Mouse (Mus musculus) ES-CJ7 (cell line): Measurements from ENCODE around the gene Armcx6.

ENCODE experiments used
- DNase-seq: peaks from one replicate; pipeline ENCODE4 v3.0.0; 2011; ENCODE audit warnings: low read depth, low spot score

Gene Armcx6

GRCm38 (mm10) chrX:134750764-134751592, at the start of gene Armcx6:
Gene Armcx6 (minus strand): TSS chrX:134751417.
- DNase-seq, result peak; percentile 83

- no peak for DNase-seq
Observed at GRCm38 (mm10) chrX:134787728-134788127, 36.5 kb upstream of the Armcx6 start.

GRCm38 (mm10) chrX:134763428-134764198, 12.4 kb upstream of the Armcx6 start:
- DNase-seq, result peak; percentile 49

- DNase-seq, result peak; percentile 7
Observed at GRCm38 (mm10) chrX:134757293-134757995, 6.2 kb upstream of the Armcx6 start.

GRCm38 (mm10) chrX:134756434-134757292, 5.4 kb upstream of the Armcx6 start, which contains the start of gene Armcx3:
Gene Armcx3 (plus strand): TSS chrX:134756595.
- peak; percentile 69 for DNase-seq

- no peak for DNase-seq
Observed at GRCm38 (mm10) chrX:134752584-134752983, 1.4 kb upstream of the Armcx6 start.

GRCm38 (mm10) chrX:134751910-134752309, 693 bp upstream of the Armcx6 start:
- no peak for DNase-seq

GRCm38 (mm10) chrX:134746459-134746858, 4.8 kb downstream of the Armcx6 start:
- peak; percentile 56 for DNase-seq

GRCm38 (mm10) chrX:134741862-134742261, 9.4 kb downstream of the Armcx6 start:
- no peak for DNase-seq

- DNase-seq, result no peak
Observed at GRCm38 (mm10) chrX:134739160-134739559, 12.1 kb downstream of the Armcx6 start.

- DNase-seq, result no peak
Observed at GRCm38 (mm10) chrX:134737796-134738195, 13.4 kb downstream of the Armcx6 start.

- peak; percentile 36 for DNase-seq
Observed at GRCm38 (mm10) chrX:134729778-134730177, 21.4 kb downstream of the Armcx6 start.

GRCm38 (mm10) chrX:134723762-134724161, 27.5 kb downstream of the Armcx6 start:
- peak; percentile 44 for DNase-seq

- DNase-seq, result peak; percentile 87
Observed at GRCm38 (mm10) chrX:134718524-134718923, 32.7 kb downstream of the Armcx6 start.

- DNase-seq, result peak; percentile 90
Observed at GRCm38 (mm10) chrX:134717752-134718308, 33.4 kb downstream of the Armcx6 start, which contains the start of gene Armcx1. Gene Armcx1 (plus strand): TSS chrX:134717963.

GRCm38 (mm10) chrX:134716863-134717262, 34.4 kb downstream of the Armcx6 start:
- DNase-seq, result peak; percentile 20
